Mouse (Mus musculus) embryonic facial prominence, embryonic 14.5 days (tissue): Measurements from ENCODE around the gene H2al2a. TPM values are rescaled to one million over a fixed set of nuclear protein-coding genes. Genes with fewer than 3 reads are reported as not detected.
A peak's percentile ranks its signal among the peaks of the same experiment; 100 is the strongest.

Source experiments
- ATAC-seq: fragments of 200-750 bp; cut with Nextera tagmentation; 2 replicates; pipeline ENCODE4 v1.8.0; 2017; ENCODE audit warnings: low read depth, moderate number of reproducible peaks, moderate TSS enrichment
- DNase-seq: peaks from one replicate; pipeline ENCODE4 v3.0.0-alpha.2; 2015; ENCODE audit warnings: low spot score
- H3K27ac ChIP-seq: fragments of 300-500 bp; sonication (generic); replicated peaks from 2 replicates; pipeline ENCODE4 v1.5.1; 2014; ENCODE audit warnings: low read depth, mild to moderate bottlenecking, low read length, moderate library complexity
- H3K27me3 ChIP-seq: fragments of 300-500 bp; sonication (generic); replicated peaks from 2 replicates; pipeline ENCODE4 v1.6.1; 2014; ENCODE audit warnings: low read length; ENCODE audit not compliant: control insufficient read depth, insufficient read depth
- H3K36me3 ChIP-seq: fragments of 300-500 bp; sonication (generic); 2 replicates; pipeline ENCODE4 v1.6.1; 2014; ENCODE audit warnings: low read length, mixed read lengths; ENCODE audit not compliant: control insufficient read depth, insufficient read depth
- H3K4me1 ChIP-seq: fragments of 300-500 bp; sonication (generic); 2 replicates; pipeline ENCODE4 v1.6.1; 2014; ENCODE audit warnings: antibody characterized with exemption, low read length; ENCODE audit not compliant: control insufficient read depth, insufficient read depth
- H3K4me2 ChIP-seq: fragments of 300-500 bp; sonication (generic); 2 replicates; pipeline ENCODE4 v1.6.1; 2014; ENCODE audit warnings: low read depth, mild to moderate bottlenecking, low read length, moderate library complexity, mixed read lengths
- H3K4me3 ChIP-seq: fragments of 300-500 bp; sonication (generic); 2 replicates; pipeline ENCODE4 v1.5.1; 2014; ENCODE audit warnings: low read depth, mild to moderate bottlenecking, low read length
- H3K9ac ChIP-seq: fragments of 300-500 bp; sonication (generic); 2 replicates; pipeline ENCODE4 v1.6.1; 2014; ENCODE audit warnings: low read depth, mild to moderate bottlenecking, low read length, moderate library complexity, mixed read lengths
- H3K9me3 ChIP-seq: fragments of 300-500 bp; sonication (generic); 2 replicates; pipeline ENCODE4 v1.6.1; 2016; ENCODE audit warnings: low read length; ENCODE audit not compliant: control insufficient read depth
- WGBS: fragments of 180-500 bp; shearing (Covaris S2); extraction: QIAGEN DNeasy Blood & Tissue Kit; methylation state at CpG from one replicate; pipeline ENCODE4 v1.1.7; 2014; 5-methylcytosine and 5-hydroxymethylcytosine counted together
- polyA plus RNA-seq: library from polyadenylated mRNA; unstranded; fragments of >200 nt; fragmentation: Nextera tagmentation; extraction: Ambion mirVana; gene quantifications from 2 replicates; pipeline ENCODE4 v1.2.1, GENCODE M21; 2014

The H2al2a gene
- polyA plus RNA-seq, 1 experiment from 2014 or later, result not detected

- ATAC-seq, result no peak
- Histone ChIP-seq H3K4me2 (no peak overlapping the region), H3K4me3 (no peak overlapping the region), H3K9me3 (no peaks in the 10 kb centered on the region), H3K36me3 (no peaks in the 10 kb centered on the region), H3K4me1 (peaks cover 35% of the 10 kb centered on the region), H3K27me3 (no peaks in the 10 kb centered on the region), H3K27ac (no peak overlapping the region), H3K9ac (no peak overlapping the region)
- DNase-seq, result no peak
- WGBS, result 52% methylated on average over 3 of the region's 3 CpGs
Measured at GRCm38 (mm10) chr2:18038141-18038752, 41.5 kb upstream of the H2al2a start.

GRCm38 (mm10) chr2:18037491-18037890 lies 40.7 kb upstream of the H2al2a start, which contains the start of gene A930004D18Rik:
Gene A930004D18Rik (minus strand): TSS chr2:18037737.
- Histone ChIP-seq H3K4me3 (no peak within 1 kb of the TSS), H3K4me2 (no peak within 1 kb of the TSS), H3K4me1 (peaks cover 31% of the 10 kb centered on the region), H3K36me3 (no peaks in the 10 kb centered on the region), H3K9ac (no peak within 1 kb of the TSS), H3K27ac (no peak within 1 kb of the TSS), H3K9me3 (no peaks in the 10 kb centered on the region), H3K27me3 (no peaks in the 10 kb centered on the region)
- WGBS, result 55% methylated on average over 2 of the region's 2 CpGs
- DNase-seq (no peak), ATAC-seq (no peak)

GRCm38 (mm10) chr2:18034371-18035250 lies 37.9 kb upstream of the H2al2a start:
- ATAC-seq, result no peak
- Histone ChIP-seq H3K4me2 (no peak overlapping the region), H3K27ac (no peak overlapping the region), H3K4me3 (no peak overlapping the region), H3K9me3 (no peaks in the 10 kb centered on the region), H3K4me1 (peaks cover 23% of the 10 kb centered on the region), H3K27me3 (no peaks in the 10 kb centered on the region), H3K9ac (no peak overlapping the region), H3K36me3 (no peaks in the 10 kb centered on the region)
- WGBS, result 64% methylated on average over 10 of the region's 10 CpGs
- no peak for DNase-seq

GRCm38 (mm10) chr2:18033166-18034108 lies 36.7 kb upstream of the H2al2a start:
- H3K27ac ChIP-seq, result no peak overlapping the region
- DNase-seq, result peak; percentile 12
- no peak for ATAC-seq
- WGBS, result 52% methylated on average over 10 of the region's 10 CpGs
- no peak overlapping the region for H3K4me3 ChIP-seq
- H3K36me3 ChIP-seq, result no peaks in the 10 kb centered on the region
- no peak overlapping the region for H3K9ac ChIP-seq
- H3K27me3 ChIP-seq, result no peaks in the 10 kb centered on the region
- 0 out of 2 replicates have a peak overlapping the region, but pooled peaks have one; percentile 8 for H3K4me2 ChIP-seq
- H3K4me1 ChIP-seq, result peaks cover 20% of the 10 kb centered on the region
- no peaks in the 10 kb centered on the region for H3K9me3 ChIP-seq

GRCm38 (mm10) chr2:18032538-18032895 lies 35.8 kb upstream of the H2al2a start:
- Histone ChIP-seq H3K27ac (no peak overlapping the region), H3K36me3 (no peaks in the 10 kb centered on the region), H3K4me1 (peaks cover 20% of the 10 kb centered on the region), H3K4me2 (peak overlapping the region; percentile 99), H3K9ac (no peak overlapping the region; the same call in 1 of the 2 replicates), H3K9me3 (no peaks in the 10 kb centered on the region), H3K27me3 (no peaks in the 10 kb centered on the region), H3K4me3 (no peak overlapping the region)
- no peak for ATAC-seq
- DNase-seq, result no peak
- 62% methylated on average over 5 of the region's 5 CpGs for WGBS

- WGBS, result 2% methylated on average over 18 of the region's 34 CpGs
- ATAC-seq, result no peak
- no peaks in the 10 kb centered on the region for H3K36me3 ChIP-seq
Measured at GRCm38 (mm10) chr2:18031831-18032537, 35.2 kb upstream of the H2al2a start.

GRCm38 (mm10) chr2:18031271-18031821 lies 34.6 kb upstream of the H2al2a start:
- Histone ChIP-seq H3K4me3 (peak overlapping the region; percentile 36), H3K27ac (peak overlapping the region; percentile 10; the same call in 1 of the 2 replicates), H3K9ac (peak overlapping the region; percentile 73), H3K9me3 (no peaks in the 10 kb centered on the region), H3K4me2 (peak overlapping the region; percentile 99), H3K36me3 (no peaks in the 10 kb centered on the region), H3K27me3 (no peaks in the 10 kb centered on the region), H3K4me1 (peaks cover 27% of the 10 kb centered on the region)
- ATAC-seq (no peak), DNase-seq (peak; percentile 47)
- 8% methylated on average over 26 of the region's 26 CpGs for WGBS

More at GRCm38 (mm10) chr2:18031831-18032537, 35.2 kb upstream of the H2al2a start:
- H3K27ac ChIP-seq, result peak overlapping the region; percentile 10; the same call in 1 of the 2 replicates
- peaks cover 23% of the 10 kb centered on the region for H3K4me1 ChIP-seq
- peak overlapping the region; percentile 73 for H3K9ac ChIP-seq
- H3K4me3 ChIP-seq, result peak overlapping the region; percentile 36
- peak; percentile 90 for DNase-seq
- H3K4me2 ChIP-seq, result peak overlapping the region; percentile 99
- no peaks in the 10 kb centered on the region for H3K27me3 ChIP-seq
- H3K9me3 ChIP-seq, result no peaks in the 10 kb centered on the region
